ENCODE assay signal across 22 mouse cellular contexts in the genomic region with DNA sequence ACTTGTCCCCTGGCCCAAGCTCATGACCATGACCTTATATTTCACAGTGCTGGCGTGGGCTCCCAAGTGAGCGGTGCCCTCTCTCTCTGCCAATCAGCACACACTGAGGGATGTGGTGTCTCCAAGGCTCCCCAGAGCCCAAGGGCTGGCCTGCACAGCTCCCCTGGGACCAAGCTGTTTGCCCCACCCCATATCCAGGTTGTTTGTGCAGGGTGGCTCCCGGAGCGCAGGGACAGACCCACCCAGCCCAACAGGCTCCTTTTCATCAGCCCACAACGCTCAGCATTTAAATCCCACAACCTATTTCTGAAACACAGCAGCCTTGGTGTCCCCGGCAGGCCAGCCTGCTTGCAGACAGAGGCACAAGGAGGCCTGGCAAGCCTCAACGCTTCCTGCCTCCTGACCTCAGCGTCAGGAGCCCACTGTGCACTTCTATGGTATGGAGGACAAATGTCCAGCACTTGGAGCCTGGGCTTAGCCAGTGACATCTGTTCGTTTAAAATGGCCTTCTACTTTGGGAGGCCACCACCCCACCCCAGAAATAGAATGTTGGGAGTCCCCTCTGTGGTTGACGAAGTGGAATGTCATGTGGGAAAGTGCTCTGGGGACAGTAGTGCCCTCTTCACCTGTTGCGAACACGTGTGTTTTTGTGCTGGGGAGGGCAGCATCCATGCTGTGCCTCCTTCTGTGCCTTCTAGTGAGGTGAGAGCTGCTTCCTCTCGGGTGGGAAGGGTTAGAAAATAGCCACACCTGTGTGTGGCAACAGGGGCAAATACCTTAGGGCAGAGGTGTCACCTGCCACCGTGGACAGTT. TPM values are rescaled to one million over a fixed set of nuclear protein-coding genes. Genes with fewer than 3 reads are reported as not detected.
DNase-seq lines count a peak whose midpoint lies in the region; ATAC-seq and TF ChIP-seq lines count a peak whose summit lies in the region.
"Had no signal": no experiment of that assay in that cellular context is flagged by ENCODE, and none has a peak within 500 bp of the region (broad histone marks: within the 10 kb centered on the region; RNA-seq: fewer than 3 reads in every experiment).

No protein-coding gene starts in this region.

- ATAC-seq in hindbrain, embryonic 16.5 days: no peak
- ATAC-seq in embryonic facial prominence, embryonic 15.5 days (ENCODE audit: insufficient number of reproducible peaks, low FRiP score, low TSS enrichment, low read depth): peak; percentile 52
- peak; percentile 51 for ATAC-seq in stomach, postnatal 0 days (ENCODE audit: low FRiP score, low TSS enrichment)
- ATAC-seq: activated CD4-positive, CD25-positive, alpha-beta regulatory T cell, adult 4 months; forebrain, embryonic 13.5 days had no signal

- no peaks in the 10 kb centered on the region for H3K27me3 ChIP-seq in hindbrain, embryonic 10.5 days (ENCODE audit: insufficient read depth, poor library complexity, severe bottlenecking)
- H3K27me3 ChIP-seq in hindbrain, embryonic 16.5 days (replicated peaks; ENCODE audit: control insufficient read depth, insufficient read depth, low read length): no peaks in the 10 kb centered on the region
- H3K27me3 ChIP-seq in testis, adult 2 months (ENCODE audit: control insufficient read depth, insufficient read depth, low read length): no peaks in the 10 kb centered on the region
- no peaks in the 10 kb centered on the region for H3K27me3 ChIP-seq in embryonic facial prominence, embryonic 15.5 days
- H3K27me3 ChIP-seq in stomach, postnatal 0 days (ENCODE audit: control insufficient read depth, insufficient read depth, low read length): no peaks in the 10 kb centered on the region
- H3K27me3 ChIP-seq: forebrain, embryonic 13.5 days; neural tube, embryonic 13.5 days had no signal

- no peaks in the 10 kb centered on the region for H3K9me3 ChIP-seq in hindbrain, embryonic 10.5 days
- peaks cover 2% of the 10 kb centered on the region; the same call in 1 of the 2 replicates for H3K9me3 ChIP-seq in hindbrain, embryonic 16.5 days (ENCODE audit: control insufficient read depth, low read length)
- no peaks in the 10 kb centered on the region for H3K9me3 ChIP-seq in embryonic facial prominence, embryonic 15.5 days (replicated peaks)
- no peaks in the 10 kb centered on the region for H3K9me3 ChIP-seq in stomach, postnatal 0 days (ENCODE audit: control insufficient read depth, low read length)
- H3K9me3 ChIP-seq: neural tube, embryonic 13.5 days had no signal

- no peak for DNase-seq in hindbrain, embryonic 10.5 days (ENCODE audit: low spot score)
- no peak for DNase-seq in testis, postnatal 10 days (ENCODE audit: low spot score)
- DNase-seq in stomach, postnatal 0 days (ENCODE audit: low spot score): peak; percentile 45
- no peak for DNase-seq in thymus, postnatal 14 days
- DNase-seq in spleen, adult 12 weeks (ENCODE audit: low spot score): no peak
- DNase-seq: adrenal gland, postnatal 25 days; cerebellum, adult 11-12 months; cerebellum, postnatal 14 days; gastrocnemius, postnatal 25 days; heart, postnatal 14 days; kidney, adult 18-20 months; lung, adult 2 months had no signal

- no peak for TF ChIP-seq EP300 in stomach, postnatal 0 days (optimal IDR thresholded peaks at IDR 0.05)

- no peak for TF ChIP-seq CTCF in testis, adult 2 months (IDR thresholded peaks at IDR 0.05; ENCODE audit: control insufficient read depth, insufficient read depth, insufficient replicate concordance, low read depth, low read length)
- TF ChIP-seq CTCF in stomach, postnatal 0 days (IDR thresholded peaks at IDR 0.05; ENCODE audit: low read depth): no peak

- H3K4me1 ChIP-seq in hindbrain, embryonic 10.5 days (replicated peaks): peaks cover 20% of the 10 kb centered on the region
- no peaks in the 10 kb centered on the region for H3K4me1 ChIP-seq in hindbrain, embryonic 16.5 days (ENCODE audit: control insufficient read depth, insufficient read depth, low read depth, low read length)
- H3K4me1 ChIP-seq in testis, adult 2 months (ENCODE audit: control insufficient read depth, insufficient read depth, low read length): peaks cover 4% of the 10 kb centered on the region; the same call in 1 of the 2 replicates
- H3K4me1 ChIP-seq in embryonic facial prominence, embryonic 15.5 days: peaks cover 26% of the 10 kb centered on the region
- H3K4me1 ChIP-seq in stomach, postnatal 0 days (replicated peaks; ENCODE audit: control insufficient read depth, insufficient read depth): 0 out of 2 replicates have a peak, but pooled peaks cover 3% of the 10 kb centered on the region
- H3K4me1 ChIP-seq: forebrain, embryonic 13.5 days; neural tube, embryonic 13.5 days had no signal

- no peak for TF ChIP-seq POLR2A in testis, adult 2 months (IDR thresholded peaks at IDR 0.05; ENCODE audit: control insufficient read depth, low read depth, low read length)

- H3K4me3 ChIP-seq in hindbrain, embryonic 10.5 days: no peak overlapping the region
- H3K4me3 ChIP-seq in hindbrain, embryonic 16.5 days (ENCODE audit: low read length): no peak overlapping the region
- H3K4me3 ChIP-seq in testis, adult 2 months (ENCODE audit: control insufficient read depth, low read depth, low read length): peak overlapping the region; percentile 44
- no peak overlapping the region for H3K4me3 ChIP-seq in embryonic facial prominence, embryonic 15.5 days (replicated peaks)
- no peak overlapping the region for H3K4me3 ChIP-seq in stomach, postnatal 0 days (ENCODE audit: low read depth, low read length)
- H3K4me3 ChIP-seq: forebrain, embryonic 13.5 days; neural tube, embryonic 13.5 days had no signal

- peak overlapping the region; percentile 35; the same call in 1 of the 2 replicates for H3K27ac ChIP-seq in hindbrain, embryonic 10.5 days
- no peak overlapping the region for H3K27ac ChIP-seq in hindbrain, embryonic 16.5 days (ENCODE audit: low read depth, low read length)
- no peak overlapping the region for H3K27ac ChIP-seq in testis, adult 2 months (ENCODE audit: control insufficient read depth, insufficient read depth, low read depth, low read length)
- peak overlapping the region; percentile 65 for H3K27ac ChIP-seq in embryonic facial prominence, embryonic 15.5 days (replicated peaks)
- H3K27ac ChIP-seq in stomach, postnatal 0 days (replicated peaks): peak overlapping the region; percentile 61; the same call in 1 of the 2 replicates
- H3K27ac ChIP-seq: forebrain, embryonic 13.5 days; kidney, postnatal 0 days; neural tube, embryonic 13.5 days had no signal

- H3K9ac ChIP-seq in hindbrain, embryonic 16.5 days (ENCODE audit: low read depth, low read length): no peak overlapping the region
- H3K9ac ChIP-seq in embryonic facial prominence, embryonic 15.5 days: no peak overlapping the region
- no peak overlapping the region for H3K9ac ChIP-seq in stomach, postnatal 0 days (ENCODE audit: low read length)
- H3K9ac ChIP-seq: forebrain, embryonic 13.5 days; neural tube, embryonic 13.5 days had no signal

- 75% methylated on average over 14 of the region's 14 CpGs for WGBS in hindbrain, embryonic 10.5 days
- 75% methylated on average over 14 of the region's 14 CpGs for WGBS in hindbrain, embryonic 16.5 days
- WGBS in embryonic facial prominence, embryonic 15.5 days: 64% methylated on average over 14 of the region's 14 CpGs
- WGBS in stomach, postnatal 0 days: 53% methylated on average over 14 of the region's 14 CpGs

- no peaks in the 10 kb centered on the region for H3K36me3 ChIP-seq in hindbrain, embryonic 10.5 days
- H3K36me3 ChIP-seq in hindbrain, embryonic 16.5 days (ENCODE audit: control insufficient read depth, insufficient read depth, low read length): no peaks in the 10 kb centered on the region
- no peaks in the 10 kb centered on the region for H3K36me3 ChIP-seq in testis, adult 2 months (ENCODE audit: control insufficient read depth, insufficient read depth, low read length)
- H3K36me3 ChIP-seq in embryonic facial prominence, embryonic 15.5 days: no peaks in the 10 kb centered on the region
- no peaks in the 10 kb centered on the region for H3K36me3 ChIP-seq in stomach, postnatal 0 days (ENCODE audit: control insufficient read depth, insufficient read depth, low read length)
- H3K36me3 ChIP-seq: G1E; neural tube, embryonic 13.5 days had no signal

- H3K4me2 ChIP-seq in hindbrain, embryonic 16.5 days (ENCODE audit: low read length): no peak overlapping the region
- H3K4me2 ChIP-seq in embryonic facial prominence, embryonic 15.5 days (replicated peaks): no peak overlapping the region
- no peak overlapping the region for H3K4me2 ChIP-seq in stomach, postnatal 0 days (replicated peaks; ENCODE audit: low read depth)
- H3K4me2 ChIP-seq: forebrain, embryonic 13.5 days; heart, embryonic 11.5 days; liver, embryonic 11.5 days; neural tube, embryonic 13.5 days had no signal

RNA-seq across cellular contexts. Expression of gene Adamts14, which starts 32.9 kb away (rescaled TPM):
- polyA plus RNA-seq in hindbrain, embryonic 10.5 days (2016; fragmentation: Nextera tagmentation; extraction: Ambion mirVana): 0.26 and 0.43 TPM in 2 replicates
- polyA plus RNA-seq in hindbrain, embryonic 16.5 days (2015; fragmentation: Nextera tagmentation; extraction: Ambion mirVana): 0.29 and 0.55 TPM in 2 replicates
- polyA plus RNA-seq in testis, adult 2 months (2012; rRNA removed): 0.61 and 0.77 TPM in 2 replicates
- 6.1 and 8.0 TPM in 2 replicates for polyA plus RNA-seq in embryonic facial prominence, embryonic 15.5 days (2015; fragmentation: Nextera tagmentation; extraction: Ambion mirVana)
- 1.1 TPM in 2 replicates for polyA plus RNA-seq in stomach, postnatal 0 days (2015; fragmentation: Nextera tagmentation; extraction: Ambion mirVana)
- polyA plus RNA-seq: activated CD4-positive, CD25-positive, alpha-beta regulatory T cell, adult 4 months; G1E had no signal

RNA-seq across cellular contexts. Expression of gene Prf1, which starts 57.3 kb away (rescaled TPM):
- polyA plus RNA-seq in hindbrain, embryonic 10.5 days (2016; fragmentation: Nextera tagmentation; extraction: Ambion mirVana): not detected in 2 replicates
- 0.07 TPM in 1 of 2 replicates, not detected in the other for polyA plus RNA-seq in hindbrain, embryonic 16.5 days (2015; fragmentation: Nextera tagmentation; extraction: Ambion mirVana)
- polyA plus RNA-seq in testis, adult 2 months (2012; rRNA removed): not detected in 2 replicates
- polyA plus RNA-seq in embryonic facial prominence, embryonic 15.5 days (2015; fragmentation: Nextera tagmentation; extraction: Ambion mirVana): 0.08 TPM in 1 of 2 replicates, not detected in the other
- 0.05 TPM in 1 of 2 replicates, not detected in the other for polyA plus RNA-seq in stomach, postnatal 0 days (2015; fragmentation: Nextera tagmentation; extraction: Ambion mirVana)
- polyA plus RNA-seq: forebrain, embryonic 13.5 days; G1E; neural tube, embryonic 13.5 days had no signal

Comparison
In these comparisons a context has a peak if more than half of its experiments do, and no peak if none do; other contexts are left out.
1. H3K27ac ChIP-seq: peak in hindbrain, embryonic 10.5 days (single experiment), embryonic facial prominence, embryonic 15.5 days (single experiment) and stomach, postnatal 0 days (single experiment); none in hindbrain, embryonic 16.5 days (single experiment) and testis, adult 2 months (single experiment).